Mouse (Mus musculus): ENCODE measurements around the gene Akap1. TPM values are rescaled to one million over a fixed set of nuclear protein-coding genes. Genes with fewer than 3 reads are reported as not detected.
"Not testable (repeated sequence)": the region's sequence is repeated elsewhere in the genome, so short reads cannot be mapped to it uniquely, and the experiment has no call there.

The Akap1 gene
- 10 to 100 TPM; 54.5 to 82.7 TPM for total RNA-seq (2021)
- long read RNA-seq, experiment 1, transcript Akap1-201 (11 exons, 3,758 nt) = major isoform, 76 of 95 reads
- long read RNA-seq, experiment 1, partial matches to known transcripts = 11 of 95 reads
- long read RNA-seq, experiment 1, other reads (novel, unspliced or antisense) = 6 of 95 reads
- long read RNA-seq, experiment 2, transcript Akap1-201 (11 exons, 3,758 nt) = major isoform, 31 of 48 reads
- long read RNA-seq, experiment 2, partial matches to known transcripts = 8 of 48 reads
- long read RNA-seq, experiment 2, other reads (novel, unspliced or antisense) = 8 of 48 reads

DNA sequence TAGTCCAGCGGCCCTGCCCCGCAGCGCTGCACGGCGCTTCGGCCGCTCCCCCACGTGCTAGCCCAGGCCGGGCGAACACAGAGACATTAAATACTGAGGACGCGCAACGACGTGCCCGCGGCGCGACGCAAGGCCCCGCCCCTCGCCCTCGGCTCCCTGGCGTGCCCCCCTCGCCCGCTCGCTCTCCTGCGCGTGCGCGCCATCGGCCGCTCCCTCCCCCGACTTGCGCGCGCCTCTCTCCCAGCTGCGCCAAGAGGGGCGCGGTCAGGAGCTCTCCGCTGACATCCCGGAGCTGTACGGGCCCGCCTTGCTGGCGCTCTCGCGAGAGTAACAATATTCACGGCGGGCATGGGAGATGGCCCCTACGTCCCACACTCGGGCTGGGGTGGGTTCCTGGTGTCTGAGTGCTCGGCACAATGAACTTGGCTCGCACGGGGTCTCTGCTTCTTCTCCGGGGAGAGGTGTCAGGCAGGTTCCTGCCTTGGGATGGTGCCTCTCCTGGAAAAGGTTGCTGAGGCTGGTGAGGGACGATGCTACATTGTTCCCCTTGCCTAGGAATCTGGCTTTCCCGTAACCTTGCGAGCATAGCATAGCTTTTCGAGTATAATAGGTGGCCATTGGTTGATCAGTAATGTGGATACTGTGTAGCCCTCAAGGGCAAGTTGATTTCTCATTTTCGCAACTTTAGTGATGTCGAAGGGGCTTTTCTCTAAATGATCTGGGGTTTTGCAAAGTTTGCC lies at the start of gene Akap1:
Akap1 (minus strand) TSS at position 129 of the 740 bp plus-strand sequence.
- peak; percentile 98 for DNase-seq (ENCODE audit: low spot score)

DNA sequence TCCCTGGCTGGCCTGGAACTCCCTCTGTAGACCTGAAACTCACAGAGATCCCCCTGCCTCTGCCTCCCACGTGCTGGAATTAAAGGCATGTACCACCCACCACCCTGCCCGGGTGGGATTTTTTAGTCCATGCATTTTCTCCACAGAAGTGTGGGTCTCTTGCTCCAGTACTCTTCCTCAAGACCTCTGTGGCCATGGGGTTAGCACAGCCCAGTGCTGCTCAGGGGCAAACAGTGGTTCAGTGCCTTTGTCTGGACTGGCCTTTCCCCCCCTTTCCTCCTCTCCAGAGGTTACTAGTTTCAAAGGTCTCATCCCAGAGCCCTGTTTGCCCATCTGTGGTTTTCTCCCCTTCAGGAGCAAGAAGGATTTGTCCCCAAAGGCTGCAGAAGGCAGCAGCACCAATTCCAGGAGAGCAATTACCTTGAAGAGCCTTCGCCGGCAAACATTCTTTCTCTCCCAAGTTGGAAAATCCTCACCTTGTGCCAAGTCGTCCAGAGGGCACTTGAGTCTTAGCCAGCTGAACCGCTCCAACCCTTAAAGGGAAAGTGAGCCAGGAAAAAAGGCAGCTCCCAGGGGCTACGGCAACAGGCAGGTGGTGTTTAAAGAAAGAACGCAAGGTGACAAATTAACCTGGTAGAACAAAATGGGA lies 45.1 kb upstream of the Akap1 start:
- DNase-seq (ENCODE audit: low spot score) = peak; percentile 54

DNA sequence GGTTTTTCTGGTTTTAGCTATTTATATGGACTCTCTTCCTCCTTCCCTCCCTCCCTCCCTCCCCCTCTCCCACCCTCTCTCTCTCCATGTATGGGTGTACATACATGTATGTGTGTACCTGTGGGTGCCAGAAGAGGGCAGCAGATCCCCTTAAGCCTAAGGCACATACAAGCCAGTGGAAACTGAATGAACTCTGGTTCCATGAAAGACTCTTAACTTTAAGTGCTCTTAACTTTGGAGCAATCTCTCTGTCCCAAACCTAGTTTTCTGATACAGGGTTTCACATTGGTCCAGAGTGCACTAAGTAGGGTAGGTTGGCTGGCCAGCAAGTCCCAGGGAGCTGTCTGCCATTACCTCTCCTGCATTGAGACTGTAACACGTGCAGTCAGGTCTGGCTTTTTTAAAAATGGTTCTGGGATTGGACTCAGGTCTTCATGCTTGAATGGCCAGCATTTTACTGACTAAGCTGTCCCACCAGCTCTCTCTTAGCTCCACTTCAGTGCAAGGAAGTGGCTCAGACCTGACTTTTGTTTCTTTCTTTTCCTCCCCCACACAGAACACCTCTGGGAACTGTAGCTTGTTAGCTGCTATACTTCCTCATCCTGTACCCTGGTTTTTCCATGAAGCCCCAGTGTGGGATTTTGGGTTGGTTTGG lies 44.3 kb upstream of the Akap1 start:
- peak; percentile 59 for DNase-seq (ENCODE audit: low spot score)

DNA sequence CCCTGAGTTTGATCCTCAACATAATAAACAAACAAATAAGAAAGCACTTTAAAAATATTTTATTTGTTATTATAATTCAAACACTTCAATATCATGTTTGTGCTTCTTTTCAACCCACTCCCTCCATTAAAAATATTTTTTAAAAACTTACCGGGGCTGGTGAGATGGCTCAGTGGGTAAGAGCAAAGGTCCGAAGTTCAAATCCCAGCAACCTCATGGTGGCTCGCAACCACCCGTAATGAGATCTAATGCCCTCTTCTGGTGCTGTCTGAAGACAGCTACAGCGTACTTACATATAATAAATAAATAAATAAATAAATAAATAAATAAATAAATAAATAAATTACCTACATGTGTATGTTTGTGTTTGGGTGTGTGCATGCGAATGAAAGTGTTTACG lies 43.5 kb upstream of the Akap1 start:
- no peak for DNase-seq (ENCODE audit: low spot score)

DNA sequence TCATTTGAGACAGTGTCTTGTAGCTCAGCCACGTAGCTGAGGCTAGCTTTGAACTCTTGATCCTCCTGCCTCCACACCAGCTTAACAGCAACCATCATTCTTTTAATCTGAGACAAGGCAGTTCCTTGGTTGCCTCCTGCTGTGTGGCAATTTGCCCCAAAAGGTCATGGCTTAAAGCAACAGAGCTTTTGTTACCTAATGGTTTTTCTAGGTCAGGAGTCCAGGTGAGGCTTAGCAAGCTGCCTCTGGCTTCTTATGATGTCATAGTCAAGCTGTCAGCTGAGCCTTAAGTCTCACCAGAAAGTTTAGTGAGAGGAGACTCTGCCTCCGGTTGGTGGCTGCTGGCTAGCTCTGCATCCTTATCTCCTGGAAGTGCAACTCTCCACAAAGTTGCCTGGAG lies 41.2 kb upstream of the Akap1 start:
- DNase-seq (ENCODE audit: low spot score) = no peak

DNA sequence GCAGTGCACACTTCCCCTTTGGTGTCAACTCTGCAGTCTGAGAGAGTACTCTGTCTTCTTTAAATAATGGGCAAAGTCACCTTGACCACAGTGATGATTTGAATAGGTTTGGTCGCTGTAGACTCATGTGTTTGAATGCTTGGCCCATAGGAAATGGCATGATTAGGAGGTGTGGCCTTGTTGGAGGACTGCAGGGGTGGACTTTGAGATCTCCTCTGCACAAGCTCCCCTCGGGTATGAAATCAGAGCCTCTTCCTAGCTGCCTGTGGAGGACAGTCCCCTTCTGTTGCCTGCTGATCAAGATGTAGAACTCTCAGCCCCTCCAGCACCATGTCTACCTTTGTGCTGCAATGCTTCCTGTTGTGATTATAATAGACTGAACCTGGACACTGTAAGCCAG lies 39.7 kb upstream of the Akap1 start:
- DNase-seq (ENCODE audit: low spot score) = no peak

DNA sequence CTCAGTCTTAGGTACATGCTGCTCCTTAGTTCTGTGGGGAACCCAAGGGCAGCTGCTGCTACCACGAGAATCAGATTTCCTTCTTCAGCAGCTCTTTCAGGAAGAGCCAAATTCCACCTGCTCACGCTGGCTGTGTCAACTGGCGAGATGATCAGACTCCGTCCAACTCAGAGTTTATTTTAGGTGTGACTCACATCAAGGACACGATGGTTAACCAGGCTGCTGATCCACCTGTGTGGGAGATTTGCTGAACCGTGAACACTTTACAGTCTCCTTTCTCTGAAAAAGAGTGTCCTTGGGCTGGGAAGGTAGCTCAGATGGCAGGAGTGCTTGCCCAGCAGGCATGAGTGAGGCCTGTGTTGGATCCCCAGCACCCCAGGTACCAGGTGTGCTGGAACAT lies 38.4 kb upstream of the Akap1 start:
- peak; percentile 66 for DNase-seq (ENCODE audit: low spot score)

DNA sequence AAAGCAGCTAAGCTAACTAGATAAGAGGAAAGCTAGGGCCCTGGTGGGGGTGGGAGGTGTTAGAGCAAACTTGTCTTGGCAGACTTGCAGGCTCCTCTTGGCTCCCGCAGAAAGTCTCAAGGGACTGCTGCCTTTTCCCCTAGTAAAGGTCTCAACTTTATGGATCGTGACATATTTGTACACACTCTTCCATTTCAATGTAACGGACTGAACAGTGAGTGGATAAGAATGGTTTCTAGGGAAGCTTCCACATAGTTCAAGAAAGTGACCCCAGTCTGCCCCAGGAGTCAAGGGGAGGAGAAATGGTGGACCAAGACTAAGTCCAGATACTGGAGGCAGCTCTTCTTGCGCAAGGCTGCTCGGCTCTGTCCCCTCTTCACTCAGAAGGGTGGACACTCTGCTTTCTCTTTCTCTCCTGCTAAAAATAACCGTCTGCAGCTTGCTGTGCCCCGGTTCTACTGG lies 37.0 kb upstream of the Akap1 start:
- DNase-seq (ENCODE audit: low spot score) = peak; percentile 44

DNA sequence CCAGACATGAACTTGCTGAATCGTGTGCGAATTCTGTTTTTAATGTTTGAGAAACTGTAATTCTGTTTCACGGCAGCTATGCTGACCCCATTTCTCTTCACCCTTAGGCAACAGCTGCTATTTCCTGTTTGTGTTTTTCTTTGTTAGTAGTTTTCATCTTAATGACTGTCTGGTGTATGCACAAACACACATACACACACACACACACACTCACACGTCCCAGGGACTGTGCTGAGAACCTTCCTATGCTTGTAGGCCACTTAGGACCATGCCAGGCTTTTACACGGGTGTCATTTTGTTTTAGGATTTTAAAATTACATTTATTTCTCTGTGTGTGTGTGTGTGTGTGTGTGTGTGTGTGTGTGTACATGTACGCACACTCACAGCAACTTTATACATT lies 35.2 kb upstream of the Akap1 start:
- DNase-seq (ENCODE audit: low spot score) = no peak

DNA sequence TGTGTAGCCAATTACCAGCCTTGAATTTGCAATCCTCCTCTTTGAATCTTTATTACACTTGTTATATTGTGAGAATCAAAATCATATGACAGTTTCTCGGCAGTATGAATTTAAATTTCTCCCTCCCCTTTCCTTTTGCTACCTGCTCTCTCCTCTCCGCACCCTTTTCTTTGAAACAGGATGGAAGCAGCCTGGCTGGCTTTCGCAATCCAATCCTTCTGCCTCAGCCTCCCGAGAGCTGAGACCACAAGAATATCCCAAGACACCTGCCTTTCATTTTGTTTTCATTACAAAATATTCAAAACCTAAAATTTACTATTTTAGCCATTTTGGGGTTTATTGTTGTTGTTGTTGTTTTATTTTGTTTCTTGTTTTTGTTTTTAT lies 34.0 kb upstream of the Akap1 start:
- DNase-seq (ENCODE audit: low spot score) = no peak

DNA sequence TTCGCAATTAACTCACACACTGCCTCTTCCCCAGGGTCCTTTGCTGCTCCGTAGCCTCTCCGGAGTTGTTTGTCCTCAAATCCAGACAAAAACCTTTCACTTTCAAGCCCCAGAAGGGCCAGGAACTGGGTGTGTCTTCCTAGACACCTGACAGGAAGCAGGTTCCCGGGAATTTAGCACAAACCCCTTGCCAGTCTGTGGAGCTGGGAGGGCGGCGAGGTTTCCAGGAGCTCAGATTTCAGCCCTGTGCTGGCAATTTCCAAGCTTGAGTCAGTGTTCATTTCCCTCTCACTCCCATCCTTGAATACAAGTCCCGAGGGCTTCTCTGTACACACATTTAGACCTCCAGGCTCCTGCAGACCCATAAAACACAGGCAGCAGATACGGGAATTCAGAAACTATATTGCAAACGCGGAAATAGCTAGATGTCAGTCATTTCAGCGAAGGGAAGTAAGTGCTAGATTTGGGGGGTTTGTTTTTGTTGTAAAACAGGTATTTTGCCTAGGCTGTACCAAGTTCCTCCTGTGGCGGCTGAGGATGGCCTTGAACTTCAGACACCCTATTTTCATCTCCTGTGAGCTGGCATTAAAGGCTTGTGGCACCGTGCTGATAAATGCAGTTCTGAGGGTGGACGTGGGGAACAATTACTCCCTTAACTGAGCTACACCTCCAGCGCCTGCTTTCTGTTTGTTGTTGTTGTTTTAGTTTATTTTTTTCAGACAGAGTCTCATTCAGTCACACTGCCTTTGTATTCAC lies 33.4 kb upstream of the Akap1 start:
- peak; percentile 38 for DNase-seq (ENCODE audit: low spot score)

DNA sequence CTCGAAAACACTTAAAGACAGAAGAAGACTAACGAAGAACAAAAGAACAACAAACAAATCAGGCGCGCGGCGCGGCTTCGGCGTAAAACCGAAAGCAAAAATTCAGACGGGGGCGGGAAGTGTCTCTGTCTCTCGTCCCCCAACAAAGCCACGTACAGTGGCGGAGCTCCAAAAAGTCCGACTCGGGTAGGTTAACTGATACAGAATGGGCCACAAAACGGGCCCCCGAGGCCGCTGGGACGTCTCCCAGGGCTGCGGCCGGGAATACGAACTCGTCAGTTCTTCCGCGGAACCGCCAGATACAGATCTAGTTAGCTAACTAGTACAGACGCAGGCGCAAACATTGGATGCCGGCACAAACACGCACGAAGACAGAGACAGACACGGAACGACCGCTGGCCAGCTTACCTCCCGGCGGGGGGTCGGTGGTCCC lies 31.4 kb upstream of the Akap1 start:
- DNase-seq (ENCODE audit: low spot score) = peak; percentile 18

DNA sequence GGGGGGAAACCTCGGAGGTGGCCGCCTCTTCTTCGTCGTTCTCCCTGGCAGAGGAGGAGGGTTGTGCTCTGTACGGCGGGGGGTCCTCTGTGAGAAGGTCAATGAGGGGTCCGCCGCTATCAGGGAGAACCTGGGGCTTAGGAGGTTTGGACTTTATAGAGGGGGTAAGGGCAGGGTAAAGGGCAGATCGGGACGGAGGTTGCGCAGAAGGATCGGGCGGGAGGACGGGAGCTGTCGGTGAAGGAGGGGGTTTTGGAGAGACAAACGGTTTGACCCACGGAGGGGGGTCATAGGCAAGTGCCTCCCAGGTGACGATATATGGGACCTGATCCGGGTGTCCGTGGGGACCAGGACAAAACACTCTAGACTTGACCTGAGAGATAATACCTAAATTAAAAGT lies 30.8 kb upstream of the Akap1 start:
- peak; percentile 32 for DNase-seq (ENCODE audit: low spot score)

DNA sequence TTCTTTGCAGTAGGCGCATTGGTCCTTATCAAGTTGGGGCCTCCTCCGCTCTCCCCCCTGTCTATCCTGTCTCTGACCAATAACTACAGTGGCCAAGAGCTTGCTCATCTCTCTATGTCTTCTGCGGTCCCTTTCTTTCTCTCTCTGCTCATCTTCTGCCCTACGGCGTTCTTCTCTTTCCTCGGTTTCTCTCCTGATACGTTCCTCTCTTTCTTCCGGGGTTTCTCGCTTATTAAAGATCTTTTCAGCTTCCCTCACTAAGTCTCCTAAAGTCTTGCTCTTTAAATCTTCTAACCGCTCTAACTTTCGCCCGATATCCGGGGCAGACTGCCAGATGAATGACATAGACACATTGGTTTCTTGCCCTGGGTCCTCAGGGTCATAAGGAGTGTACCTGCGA lies 29.9 kb upstream of the Akap1 start:
- not testable (repeated sequence) for DNase-seq (ENCODE audit: low spot score)

DNA sequence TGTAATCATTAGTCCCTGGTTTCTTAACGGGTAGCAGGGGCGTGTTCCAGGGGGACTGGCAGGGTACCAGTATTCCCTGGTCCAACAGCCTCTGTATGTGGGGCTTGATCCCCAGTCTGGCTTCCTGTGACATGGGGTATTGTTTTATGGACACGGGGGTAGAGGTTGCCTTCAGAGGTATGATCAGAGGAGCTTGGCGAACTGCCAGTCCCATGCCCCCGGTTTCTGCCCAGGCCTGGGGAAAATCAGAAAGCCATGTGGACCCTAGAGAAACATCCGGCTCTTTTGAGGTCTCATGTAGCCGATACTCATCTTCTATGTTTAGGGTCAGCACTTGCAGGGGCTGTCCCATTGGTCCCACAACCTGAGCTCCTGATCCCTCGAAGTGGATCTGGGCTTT lies 29.1 kb upstream of the Akap1 start:
- not testable (repeated sequence) for DNase-seq (ENCODE audit: low spot score)

DNA sequence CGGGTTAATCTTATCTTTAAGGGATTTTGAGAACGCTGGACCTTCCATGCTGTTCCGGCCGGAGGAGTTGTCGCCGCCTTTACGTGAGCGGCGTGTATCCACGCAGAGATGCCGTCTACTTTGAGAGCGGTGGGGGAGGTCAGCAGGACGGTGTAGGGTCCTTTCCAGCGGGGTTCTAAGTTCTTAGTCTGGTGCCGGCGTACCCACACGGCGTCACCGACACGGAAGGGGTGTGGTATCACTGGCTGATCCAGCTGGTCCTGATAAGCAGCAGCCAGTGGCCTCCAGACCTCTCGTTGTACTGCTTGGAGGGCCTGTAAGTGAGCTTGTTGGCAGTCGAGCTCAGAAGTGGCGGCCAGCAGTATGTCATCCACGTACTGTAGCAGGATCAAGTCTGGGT lies 28.4 kb upstream of the Akap1 start:
- DNase-seq (ENCODE audit: low spot score) = peak; percentile 22

DNA sequence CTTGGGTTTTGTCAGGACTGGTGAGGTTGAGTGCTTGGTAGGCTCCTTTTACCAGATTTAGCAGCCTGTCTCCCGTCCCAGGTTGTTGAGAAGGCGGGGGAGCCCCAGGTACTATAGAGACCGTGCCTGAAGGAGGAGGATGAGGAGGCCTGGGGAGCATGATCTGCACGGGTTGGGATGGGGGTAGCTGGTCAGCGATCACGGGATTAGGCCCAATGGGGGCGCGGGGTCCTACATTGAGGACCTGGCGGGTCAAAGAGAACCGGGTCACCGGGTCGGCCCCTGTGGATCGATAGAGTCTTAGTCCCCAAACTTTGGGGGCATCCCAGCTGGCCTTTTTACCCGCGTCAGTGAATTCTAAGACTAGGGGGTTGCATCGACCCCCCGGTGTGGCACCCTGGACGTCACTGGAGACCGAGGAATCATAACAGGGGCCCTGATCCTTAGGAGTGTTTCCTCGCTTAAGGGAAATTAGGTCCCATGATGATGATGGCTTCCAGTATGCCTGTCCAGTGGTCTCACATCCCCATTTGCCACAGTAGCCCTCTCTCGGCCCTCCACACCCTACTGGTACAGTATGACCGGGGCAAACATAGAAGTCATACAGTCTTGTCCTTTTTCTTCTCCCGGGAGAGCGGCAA lies 27.7 kb upstream of the Akap1 start:
- peak; percentile 56 for DNase-seq (ENCODE audit: low spot score)

DNA sequence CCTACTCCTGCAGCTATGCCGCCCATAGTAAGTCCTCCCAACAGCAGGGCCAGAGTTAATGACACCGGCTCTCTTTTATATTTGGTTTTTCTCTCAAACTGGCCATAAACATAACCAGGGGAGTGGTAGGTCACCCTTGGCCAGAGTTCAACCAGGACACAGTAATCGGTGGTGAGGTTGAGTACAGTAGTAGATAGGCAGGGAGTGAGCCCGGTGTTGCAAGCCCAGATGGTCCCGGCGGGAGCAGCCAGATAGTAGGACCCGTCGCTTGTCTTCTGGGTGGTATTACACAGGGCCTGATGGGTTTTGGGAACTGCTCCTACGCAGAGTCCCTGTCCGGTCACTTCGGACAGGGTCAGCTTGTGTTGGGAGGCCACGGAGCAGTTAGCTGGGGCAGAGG lies 27.1 kb upstream of the Akap1 start:
- DNase-seq (ENCODE audit: low spot score) = peak; percentile 31

DNA sequence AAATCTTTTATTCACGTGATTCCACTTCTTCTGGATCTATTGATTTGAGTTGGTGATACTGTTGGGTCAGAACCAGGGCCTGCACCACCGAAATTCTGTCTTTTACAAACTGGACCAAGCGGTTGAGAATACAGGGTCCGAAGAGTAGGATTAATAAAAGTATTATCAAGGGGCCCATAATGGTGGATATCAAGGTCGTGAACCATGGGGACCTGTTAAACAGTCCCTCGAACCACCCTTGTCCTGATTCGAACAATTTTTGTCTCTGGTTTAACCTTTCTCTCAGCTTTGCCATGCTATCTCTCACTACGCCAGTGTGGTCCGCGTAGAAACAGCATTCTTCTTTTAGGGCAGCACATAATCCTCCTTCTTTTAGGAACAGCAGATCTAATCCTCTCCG lies 26.5 kb upstream of the Akap1 start:
- DNase-seq (ENCODE audit: low spot score) = not testable (repeated sequence)

DNA sequence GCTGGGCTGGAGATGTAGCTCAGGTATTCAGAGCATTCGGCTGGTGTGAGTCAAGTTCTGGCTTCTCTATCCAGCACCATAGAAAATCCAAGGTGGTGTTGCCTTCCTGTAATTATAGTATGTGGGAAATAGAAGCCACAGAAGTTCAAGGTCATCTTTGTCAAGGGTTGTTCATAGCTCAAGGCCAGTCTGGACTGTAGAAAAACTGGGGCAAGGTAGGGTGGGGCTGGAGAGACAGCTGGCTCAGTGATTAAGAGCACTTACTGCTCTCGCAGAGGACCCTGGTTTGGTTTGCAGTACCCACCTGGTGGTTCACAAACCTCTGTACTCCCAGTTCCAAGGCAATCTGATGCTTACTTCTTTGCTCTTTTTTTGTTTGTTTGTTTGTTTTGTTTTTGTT lies 24.6 kb upstream of the Akap1 start:
- no peak for DNase-seq (ENCODE audit: low spot score)

Data from gastrocnemius, adult 18-20 months (tissue).